Mouse (Mus musculus) hindbrain, embryonic 11.5 days (tissue): Measurements from ENCODE around the gene Lck. TPM values are rescaled to one million over a fixed set of nuclear protein-coding genes. Genes with fewer than 3 reads are reported as not detected.
A peak's percentile ranks its signal among the peaks of the same experiment; 100 is the strongest.

Source experiments
- ATAC-seq: fragments of 200-750 bp; cut with Nextera tagmentation; 2 replicates; pipeline ENCODE4 v1.8.0; 2017; ENCODE audit warnings: mild to moderate bottlenecking, moderate TSS enrichment, moderate library complexity; ENCODE audit not compliant: low FRiP score
- DNase-seq: peaks from one replicate; pipeline ENCODE4 v3.0.0-alpha.2; 2015; ENCODE audit warnings: low spot score
- H3K27ac ChIP-seq: fragments of 300-500 bp; sonication (generic); 2 replicates; pipeline ENCODE4 v1.5.1; 2014; ENCODE audit warnings: mild to moderate bottlenecking, low read depth, low read length
- H3K27me3 ChIP-seq: fragments of 300-500 bp; sonication (generic); 2 replicates; pipeline ENCODE4 v1.6.1; 2014; ENCODE audit warnings: mild to moderate bottlenecking, low read length, moderate library complexity, mixed read lengths; ENCODE audit not compliant: control insufficient read depth, insufficient read depth
- H3K36me3 ChIP-seq: fragments of 300-500 bp; sonication (generic); 2 replicates; pipeline ENCODE4 v1.6.1; 2014; ENCODE audit warnings: mild to moderate bottlenecking, low read length, moderate library complexity, mixed read lengths; ENCODE audit not compliant: control insufficient read depth, insufficient read depth
- H3K4me1 ChIP-seq: fragments of 300-500 bp; sonication (generic); replicated peaks from 2 replicates; pipeline ENCODE4 v1.6.1; 2014; ENCODE audit warnings: low read length, mixed read lengths; ENCODE audit not compliant: control insufficient read depth, insufficient read depth
- H3K4me2 ChIP-seq: fragments of 300-500 bp; sonication (generic); replicated peaks from 2 replicates; pipeline ENCODE4 v1.6.1; 2014; ENCODE audit warnings: mild to moderate bottlenecking, low read depth, low read length
- H3K4me3 ChIP-seq: fragments of 300-500 bp; sonication (generic); 2 replicates; pipeline ENCODE4 v1.5.1; 2014; ENCODE audit warnings: low read depth, low read length
- H3K9ac ChIP-seq: fragments of 300-500 bp; sonication (generic); 2 replicates; pipeline ENCODE4 v1.6.1; 2014; ENCODE audit warnings: low read depth, low read length
- H3K9me3 ChIP-seq: fragments of 300-500 bp; sonication (generic); 2 replicates; pipeline ENCODE4 v1.6.1; 2016; ENCODE audit warnings: low read length; ENCODE audit not compliant: control insufficient read depth
- WGBS: fragments of 180-500 bp; shearing (Covaris S2); extraction: QIAGEN DNeasy Blood & Tissue Kit; methylation state at CpG from one replicate; pipeline ENCODE4 v1.1.7; 2014; 5-methylcytosine and 5-hydroxymethylcytosine counted together
- polyA plus RNA-seq: library from polyadenylated mRNA; unstranded; fragments of >200 nt; fragmentation: Nextera tagmentation; extraction: Ambion mirVana; gene quantifications from 2 replicates; pipeline ENCODE4 v1.2.1, GENCODE M21; 2014

The Lck gene
- polyA plus RNA-seq, 1 experiment from 2014 or later, result 5.8 TPM

DNA sequence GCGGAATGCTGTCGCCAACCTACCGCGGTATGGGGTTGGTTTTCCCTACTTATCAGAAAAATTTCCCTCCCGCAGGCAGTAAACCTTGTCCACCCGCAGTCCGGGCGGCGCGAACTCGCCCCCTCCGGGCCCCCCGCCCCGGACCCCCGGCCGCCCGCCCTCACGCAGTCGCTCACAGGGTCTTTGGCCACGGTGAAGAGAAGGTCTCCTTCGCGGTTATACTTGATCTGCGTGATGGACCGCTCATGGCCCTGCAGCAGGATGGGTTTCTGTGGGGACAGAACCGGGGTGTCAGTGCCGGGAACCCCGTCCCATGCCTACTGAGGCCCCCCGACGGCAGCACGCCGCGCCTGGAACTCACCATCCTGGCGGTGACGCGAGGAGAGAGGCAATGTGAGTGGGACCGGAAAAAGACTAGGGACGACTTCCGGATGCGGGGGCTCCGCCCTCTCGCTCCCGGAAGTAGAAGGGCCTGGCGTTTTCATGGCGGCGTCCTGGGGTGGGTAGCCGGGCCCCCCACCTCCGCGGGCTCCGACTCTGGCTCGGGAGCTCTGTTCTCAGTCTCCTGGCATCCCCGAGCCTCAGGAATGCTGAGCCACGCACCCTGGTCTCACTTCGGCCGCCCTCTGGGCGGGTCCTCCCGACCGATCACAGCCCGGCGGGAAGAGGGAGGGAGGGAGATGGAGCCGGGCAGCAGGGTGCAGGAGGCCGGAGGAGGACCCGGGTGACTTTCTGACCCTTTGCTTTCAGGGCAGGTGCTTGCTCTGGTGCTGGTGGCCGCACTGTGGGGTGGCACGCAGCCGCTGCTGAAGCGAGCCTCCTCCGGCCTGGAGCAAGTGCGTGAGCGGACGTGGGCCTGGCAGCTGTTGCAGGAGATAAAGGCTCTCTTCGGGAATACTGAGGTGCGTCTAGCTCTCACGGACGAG is 27.1 kb upstream of the Lck start, which contains the start of the genes Eif3i and Tmem234:
Eif3i (minus strand) TSS at position 416 of the 926 bp plus-strand sequence.
Tmem234 (plus strand) TSS at position 436 of the 926 bp plus-strand sequence.
- ATAC-seq, result peak; percentile 84
- peak within 1 kb of the TSS; percentile 81 for H3K4me2 ChIP-seq

DNA sequence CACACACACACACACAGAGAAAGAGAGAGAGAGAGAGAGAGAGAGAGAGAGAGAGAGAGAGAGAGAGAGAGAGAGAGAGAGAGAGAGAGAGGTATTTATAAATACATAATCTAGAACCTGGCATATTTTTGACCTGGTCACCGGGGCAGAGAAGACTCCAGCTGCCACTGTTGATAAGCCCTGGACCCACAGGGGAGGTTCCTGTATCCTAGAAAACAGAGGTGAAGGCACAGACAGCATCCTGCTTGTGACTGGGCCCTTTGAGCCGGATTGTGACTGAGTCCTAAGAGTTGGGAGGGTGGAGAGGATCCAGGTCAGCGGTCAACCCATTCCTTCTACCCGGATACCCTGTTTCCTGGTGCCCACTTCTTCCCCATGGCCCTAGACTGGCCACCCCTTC is 15.4 kb upstream of the Lck start:
- Histone ChIP-seq H3K9ac (no peak overlapping the region), H3K36me3 (peaks cover 14% of the 10 kb centered on the region), H3K27me3 (no peaks in the 10 kb centered on the region), H3K9me3 (no peaks in the 10 kb centered on the region), H3K4me2 (no peak overlapping the region), H3K4me3 (no peak overlapping the region), H3K27ac (no peak overlapping the region), H3K4me1 (no peaks in the 10 kb centered on the region)
- WGBS, result 86% methylated on average over 4 of the region's 4 CpGs
- no peak for DNase-seq
- no peak for ATAC-seq

More for the DNA sequence above, 27.1 kb upstream of the Lck start, which contains the start of the genes Eif3i and Tmem234:
- Histone ChIP-seq H3K4me1 (peaks cover 12% of the 10 kb centered on the region; the same call in 1 of the 2 replicates), H3K27ac (peak within 1 kb of the TSS; percentile 71), H3K36me3 (no peaks in the 10 kb centered on the region), H3K4me3 (peak within 1 kb of the TSS; percentile 100), H3K9me3 (no peaks in the 10 kb centered on the region), H3K9ac (peak within 1 kb of the TSS; percentile 96), H3K27me3 (no peaks in the 10 kb centered on the region)
- DNase-seq, result peak; percentile 88
- under 1% methylated on average over 70 of the region's 74 CpGs for WGBS

DNA sequence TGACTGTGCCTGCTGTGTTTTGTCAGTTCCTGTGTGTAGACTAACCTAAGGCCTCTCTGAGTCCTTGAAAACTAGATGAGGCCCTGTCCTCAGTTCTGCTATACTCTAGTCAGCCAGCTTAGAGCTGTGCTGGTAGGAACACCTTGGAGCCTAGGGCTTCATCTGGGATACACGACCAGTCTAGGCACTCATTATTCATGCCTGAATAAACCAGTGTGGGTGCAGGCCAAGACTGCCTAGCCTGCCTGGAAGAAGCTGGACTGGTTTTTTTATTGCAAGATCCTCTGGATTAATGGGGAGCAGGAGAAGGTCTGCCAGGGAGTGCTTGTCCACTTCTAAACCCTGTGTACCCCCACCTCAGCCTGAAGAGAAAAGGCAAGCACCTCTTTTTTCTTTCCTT is 13.5 kb upstream of the Lck start:
- H3K4me3 ChIP-seq, result no peak overlapping the region
- DNase-seq, result no peak
- H3K4me2 ChIP-seq, result no peak overlapping the region
- no peak overlapping the region for H3K27ac ChIP-seq
- H3K27me3 ChIP-seq, result no peaks in the 10 kb centered on the region
- no peaks in the 10 kb centered on the region for H3K4me1 ChIP-seq
- ATAC-seq, result no peak
- H3K36me3 ChIP-seq, result peaks cover 6% of the 10 kb centered on the region; the same call in 1 of the 2 replicates
- 59% methylated on average over 1 of the region's 1 CpGs for WGBS
- H3K9me3 ChIP-seq, result no peaks in the 10 kb centered on the region
- H3K9ac ChIP-seq, result no peak overlapping the region

DNA sequence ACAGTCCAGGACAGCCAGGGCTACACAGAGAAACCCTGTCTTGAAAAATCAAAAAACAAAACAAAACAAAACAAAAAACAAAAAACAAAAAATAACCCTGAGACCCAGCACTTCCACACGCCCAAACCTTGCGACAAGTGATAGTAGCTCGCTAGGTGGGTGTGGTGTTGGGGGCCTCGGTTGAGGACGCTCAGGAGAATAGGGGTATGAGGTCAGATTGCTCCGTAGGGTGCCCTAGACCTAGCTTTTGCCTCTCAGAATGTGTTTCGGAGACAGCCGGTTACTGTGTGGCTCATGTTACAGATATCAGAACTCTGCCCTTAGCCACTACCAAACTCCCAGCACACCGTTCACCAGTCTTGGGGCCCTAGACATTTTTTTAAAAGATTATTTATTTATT is 12.3 kb upstream of the Lck start:
- Histone ChIP-seq H3K9me3 (no peaks in the 10 kb centered on the region), H3K27ac (no peak overlapping the region), H3K27me3 (no peaks in the 10 kb centered on the region), H3K4me3 (no peak overlapping the region), H3K9ac (no peak overlapping the region), H3K36me3 (no peaks in the 10 kb centered on the region), H3K4me2 (no peak overlapping the region), H3K4me1 (no peaks in the 10 kb centered on the region)
- no peak for DNase-seq
- WGBS, result 77% methylated on average over 9 of the region's 9 CpGs
- ATAC-seq, result no peak

DNA sequence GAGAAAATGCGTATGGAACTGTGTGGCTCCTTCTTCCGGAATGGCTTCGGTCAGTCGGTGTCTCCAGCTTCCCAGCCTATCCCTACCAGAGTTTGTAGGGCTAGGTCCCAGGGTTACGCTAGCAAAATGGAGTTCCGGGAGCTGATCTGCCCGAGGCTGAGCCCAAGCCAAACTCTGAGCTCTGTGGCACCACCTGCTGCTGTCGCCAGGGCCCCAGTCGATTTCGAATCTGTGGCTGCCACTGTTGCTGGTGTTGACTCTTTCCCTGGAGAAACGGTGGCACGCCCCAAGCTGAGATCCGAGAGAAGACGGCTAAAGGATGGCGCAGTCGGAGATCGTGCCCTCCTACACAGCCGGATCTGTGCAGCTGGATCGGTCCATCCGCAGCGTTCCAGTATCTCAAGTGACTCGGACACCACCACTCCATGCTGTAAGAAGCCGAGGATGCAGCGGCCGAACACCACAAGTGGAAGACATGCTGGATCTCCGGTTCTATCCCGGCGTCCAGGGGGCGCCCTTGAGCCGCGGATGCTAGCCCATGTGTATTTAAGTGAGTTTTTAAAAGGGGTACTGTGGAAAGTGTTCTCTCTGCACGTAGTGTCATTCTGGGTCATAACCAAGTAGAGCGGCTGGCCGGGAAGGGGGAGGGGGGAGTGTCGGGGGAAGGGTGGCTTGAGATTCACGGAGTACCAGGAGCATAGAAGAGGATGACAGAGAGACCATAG is 11.6 kb upstream of the Lck start:
- peak overlapping the region; percentile 1; the same call in 1 of the 2 replicates for H3K9ac ChIP-seq
- H3K9me3 ChIP-seq, result no peaks in the 10 kb centered on the region
- no peaks in the 10 kb centered on the region for H3K27me3 ChIP-seq
- no peaks in the 10 kb centered on the region for H3K4me1 ChIP-seq
- no peak overlapping the region for H3K27ac ChIP-seq
- peak overlapping the region; percentile 47 for H3K4me2 ChIP-seq
- H3K4me3 ChIP-seq, result peak overlapping the region; percentile 31
- ATAC-seq (peak; percentile 47), DNase-seq (peak; percentile 89)
- WGBS, result 3% methylated on average over 36 of the region's 36 CpGs
- no peaks in the 10 kb centered on the region for H3K36me3 ChIP-seq

DNA sequence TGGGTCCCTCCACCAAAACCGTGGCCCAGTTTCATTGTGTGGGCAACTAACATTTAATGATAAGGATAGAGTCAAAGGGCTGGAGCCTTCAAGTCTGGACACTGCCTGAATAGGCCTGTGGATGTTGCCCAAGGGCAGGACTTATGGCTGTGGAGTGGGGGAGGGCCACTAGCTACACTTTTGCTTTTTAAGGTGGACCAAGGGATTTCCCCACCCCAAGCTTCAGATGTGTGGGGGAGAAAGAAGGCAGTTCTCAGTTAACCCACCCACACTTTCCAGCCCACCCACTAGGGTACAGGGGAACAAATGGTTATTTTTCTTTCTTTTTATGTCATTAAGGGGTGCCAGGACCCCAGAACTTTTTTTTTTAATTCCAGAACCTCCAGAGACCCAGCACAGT is 10.9 kb upstream of the Lck start:
- Histone ChIP-seq H3K9ac (no peak overlapping the region), H3K4me3 (no peak overlapping the region), H3K4me2 (peak overlapping the region; percentile 47), H3K27ac (no peak overlapping the region), H3K4me1 (no peaks in the 10 kb centered on the region), H3K36me3 (no peaks in the 10 kb centered on the region), H3K27me3 (no peaks in the 10 kb centered on the region), H3K9me3 (no peaks in the 10 kb centered on the region)
- ATAC-seq (no peak), DNase-seq (no peak)
- WGBS, result 70% methylated on average over 1 of the region's 1 CpGs

DNA sequence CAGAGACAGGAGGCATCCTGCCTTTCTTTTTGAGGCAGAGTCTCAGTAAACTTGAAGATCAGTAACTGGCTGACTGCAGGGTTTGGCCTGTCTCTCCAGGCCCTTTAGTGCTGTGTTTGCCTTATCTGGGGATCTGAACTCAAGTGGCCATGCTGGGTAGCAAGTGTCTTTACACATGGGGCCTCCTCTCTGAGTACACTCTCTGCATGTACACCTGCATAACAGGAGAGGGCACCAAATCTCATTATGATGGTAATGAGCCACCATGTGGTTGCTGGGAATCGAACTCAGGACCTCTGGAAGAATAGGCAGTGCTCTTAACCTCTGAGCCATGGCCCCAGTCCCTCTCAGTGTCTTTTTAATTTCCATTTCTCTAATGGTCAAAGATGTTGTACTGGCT is 8.8 kb upstream of the Lck start:
- Histone ChIP-seq H3K4me1 (no peaks in the 10 kb centered on the region), H3K9ac (no peak overlapping the region), H3K4me2 (no peak overlapping the region), H3K4me3 (no peak overlapping the region), H3K27me3 (no peaks in the 10 kb centered on the region), H3K9me3 (no peaks in the 10 kb centered on the region), H3K36me3 (no peaks in the 10 kb centered on the region), H3K27ac (no peak overlapping the region)
- ATAC-seq, result no peak
- no peak for DNase-seq
- WGBS, result 81% methylated on average over 1 of the region's 1 CpGs

DNA sequence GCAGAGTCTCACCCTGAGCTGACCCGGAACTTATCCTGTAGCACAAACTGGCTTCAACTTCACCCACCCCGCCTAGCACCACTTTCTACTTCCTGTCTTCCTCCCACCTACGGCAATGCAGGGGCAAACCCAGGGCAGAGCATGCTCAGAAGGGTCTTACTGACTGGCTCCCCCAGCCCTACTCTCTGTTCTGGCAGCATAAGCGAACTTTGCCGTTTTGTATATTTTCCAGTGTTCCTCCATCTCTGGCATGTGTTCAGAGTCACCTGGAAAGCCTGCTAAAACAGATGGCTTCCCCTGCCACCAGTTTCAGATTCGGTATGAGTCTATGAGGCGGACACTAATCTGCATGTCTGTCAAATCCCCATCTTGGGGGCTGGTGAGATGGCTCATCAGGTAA is 6.9 kb upstream of the Lck start:
- Histone ChIP-seq H3K9me3 (no peaks in the 10 kb centered on the region), H3K4me1 (0 out of 2 replicates have a peak, but pooled peaks cover 2% of the 10 kb centered on the region), H3K9ac (no peak overlapping the region), H3K27me3 (no peaks in the 10 kb centered on the region), H3K27ac (no peak overlapping the region), H3K36me3 (no peaks in the 10 kb centered on the region), H3K4me2 (no peak overlapping the region), H3K4me3 (no peak overlapping the region)
- ATAC-seq (no peak), DNase-seq (no peak)
- WGBS, result 80% methylated on average over 7 of the region's 7 CpGs
